Mouse (Mus musculus): ENCODE data around the gene Camsap2.

Gene Camsap2

GRCm38 (mm10) chr1:136220037-136220871 is 125.7 kb downstream of the Camsap2 start:
- DNase-seq, result no peak

Measured in right cerebral cortex, postnatal 25 days (tissue).